Mouse (Mus musculus) gastrocnemius, adult 2 months (tissue): Measurements from ENCODE around the gene Laptm5. TPM values are rescaled to one million over a fixed set of nuclear protein-coding genes. Genes with fewer than 3 reads are reported as not detected.

Source experiments
- DNase-seq: peaks from one replicate; pipeline ENCODE4 v3.0.0; 2022
- H3K27ac ChIP-seq: fragments of 200-600 bp; 2 replicates; pipeline ENCODE4 v1.8.1; 2022; ENCODE audit warnings: mild to moderate bottlenecking
- H3K4me3 ChIP-seq: fragments of 200-600 bp; 2 replicates; pipeline ENCODE4 v1.8.1; 2022; ENCODE audit warnings: mild to moderate bottlenecking, moderate library complexity
- CTCF ChIP-seq: fragments of 200-600 bp; IDR thresholded peaks from 2 replicates; pipeline ENCODE4 v1.8.1; 2022; ENCODE audit warnings: antibody characterized with exemption, mild to moderate bottlenecking, moderate library complexity
- intact Hi-C: fragments of 180-260 bp; cut with DNase I; formaldehyde crosslinking; loops from one replicate; pipeline ENCODE4 v1.15.1; 2025
- total RNA-seq, 2 experiments: library from RNA; stranded (reverse); gene quantifications; 2 replicates each; pipeline ENCODE4 v1.2.3; 2021

Laptm5 gene
- total RNA-seq, 2 experiments from 2014 or later: 2.5 to 5.3 TPM

GRCm38 (mm10) chr4:130883820-130884533, 28.9 kb upstream of the Laptm5 start:
- no peak overlapping the region for H3K4me3 ChIP-seq
- intact Hi-C loops: no loop called here
- H3K27ac ChIP-seq: no peak overlapping the region
- no peak for TF ChIP-seq CTCF
- no peak for DNase-seq

- TF ChIP-seq CTCF: no peak
- intact Hi-C loops: no loop called here
- DNase-seq: no peak
These were observed 25.7 kb upstream of the Laptm5 start for GRCm38 (mm10) chr4:130887148-130887745.

GRCm38 (mm10) chr4:130889777-130890510, 23.0 kb upstream of the Laptm5 start:
- Histone ChIP-seq H3K27ac (no peak overlapping the region), H3K4me3 (no peak overlapping the region)
- TF ChIP-seq CTCF: no peak
- DNase-seq: no peak
- intact Hi-C loops: loop anchor here (2.0 kb wide), 1 partner anchor 99 kb away; no protein-coding TSS in a partner anchor

More at GRCm38 (mm10) chr4:130887148-130887745, 25.7 kb upstream of the Laptm5 start:
- H3K27ac ChIP-seq: no peak overlapping the region
- no peak overlapping the region for H3K4me3 ChIP-seq

- no peak for TF ChIP-seq CTCF
- intact Hi-C loops: loop anchor here (2.0 kb wide), 1 partner anchor 100 kb away; no protein-coding TSS in a partner anchor
- H3K4me3 ChIP-seq: no peak overlapping the region
These were observed 22.4 kb upstream of the Laptm5 start for GRCm38 (mm10) chr4:130890511-130890840.

GRCm38 (mm10) chr4:130892001-130892587, 20.8 kb upstream of the Laptm5 start:
- peak; percentile 74 for DNase-seq
- Histone ChIP-seq H3K4me3 (no peak overlapping the region), H3K27ac (no peak overlapping the region)
- no peak; the same call in 1 of the 2 replicates for TF ChIP-seq CTCF
- intact Hi-C loops: no loop called here

More at GRCm38 (mm10) chr4:130890511-130890840, 22.4 kb upstream of the Laptm5 start:
- H3K27ac ChIP-seq: no peak overlapping the region
- DNase-seq: no peak

- TF ChIP-seq CTCF: peak; percentile 12; the same call in 1 of the 2 replicates
- intact Hi-C loops: no loop called here
- no peak for DNase-seq
- H3K4me3 ChIP-seq: no peak overlapping the region
- H3K27ac ChIP-seq: no peak overlapping the region
These were observed 19.2 kb upstream of the Laptm5 start for GRCm38 (mm10) chr4:130893688-130894087.

- DNase-seq: no peak
- TF ChIP-seq CTCF: no peak
- Histone ChIP-seq H3K27ac (no peak overlapping the region), H3K4me3 (no peak overlapping the region)
- intact Hi-C loops: loop anchor here (1.0 kb wide), 1 partner anchor 52 kb away; no protein-coding TSS in a partner anchor
These were observed 17.2 kb upstream of the Laptm5 start for GRCm38 (mm10) chr4:130895701-130896100.

- no peak overlapping the region for H3K4me3 ChIP-seq
- intact Hi-C loops: loop anchor here (1.0 kb wide), 1 partner anchor 51 kb away; no protein-coding TSS in a partner anchor
- DNase-seq: peak; percentile 51
- no peak overlapping the region for H3K27ac ChIP-seq
- TF ChIP-seq CTCF: peak; percentile 58
These were observed 16.6 kb upstream of the Laptm5 start for GRCm38 (mm10) chr4:130896372-130896771.

GRCm38 (mm10) chr4:130899383-130899781, 13.5 kb upstream of the Laptm5 start:
- DNase-seq: no peak
- Histone ChIP-seq H3K4me3 (no peak overlapping the region), H3K27ac (peak overlapping the region; percentile 85)
- intact Hi-C loops: no loop called here
- TF ChIP-seq CTCF: no peak

GRCm38 (mm10) chr4:130899782-130900427, 13.0 kb upstream of the Laptm5 start:
- intact Hi-C loops: no loop called here
- DNase-seq: peak; percentile 58
- Histone ChIP-seq H3K27ac (peak overlapping the region; percentile 85), H3K4me3 (no peak overlapping the region)
- TF ChIP-seq CTCF: no peak

GRCm38 (mm10) chr4:130900746-130901145, 12.2 kb upstream of the Laptm5 start:
- Histone ChIP-seq H3K27ac (no peak overlapping the region), H3K4me3 (no peak overlapping the region)
- intact Hi-C loops: no loop called here
- no peak for DNase-seq
- no peak for TF ChIP-seq CTCF

- no peak overlapping the region for H3K27ac ChIP-seq
- no peak for TF ChIP-seq CTCF
- no peak overlapping the region for H3K4me3 ChIP-seq
- no peak for DNase-seq
- intact Hi-C loops: no loop called here
These were observed 10.6 kb upstream of the Laptm5 start for GRCm38 (mm10) chr4:130902289-130902781.
